Mouse (Mus musculus): ENCODE data around the gene St6galnac1. TPM values are rescaled to one million over a fixed set of nuclear protein-coding genes. Genes with fewer than 3 reads are reported as not detected.
"Not testable (repeated sequence)": the region's sequence is repeated elsewhere in the genome, so short reads cannot be mapped to it uniquely, and the experiment has no call there.

St6galnac1 gene
- total RNA-seq, 2 experiments from 2014 or later, result not detected

DNA sequence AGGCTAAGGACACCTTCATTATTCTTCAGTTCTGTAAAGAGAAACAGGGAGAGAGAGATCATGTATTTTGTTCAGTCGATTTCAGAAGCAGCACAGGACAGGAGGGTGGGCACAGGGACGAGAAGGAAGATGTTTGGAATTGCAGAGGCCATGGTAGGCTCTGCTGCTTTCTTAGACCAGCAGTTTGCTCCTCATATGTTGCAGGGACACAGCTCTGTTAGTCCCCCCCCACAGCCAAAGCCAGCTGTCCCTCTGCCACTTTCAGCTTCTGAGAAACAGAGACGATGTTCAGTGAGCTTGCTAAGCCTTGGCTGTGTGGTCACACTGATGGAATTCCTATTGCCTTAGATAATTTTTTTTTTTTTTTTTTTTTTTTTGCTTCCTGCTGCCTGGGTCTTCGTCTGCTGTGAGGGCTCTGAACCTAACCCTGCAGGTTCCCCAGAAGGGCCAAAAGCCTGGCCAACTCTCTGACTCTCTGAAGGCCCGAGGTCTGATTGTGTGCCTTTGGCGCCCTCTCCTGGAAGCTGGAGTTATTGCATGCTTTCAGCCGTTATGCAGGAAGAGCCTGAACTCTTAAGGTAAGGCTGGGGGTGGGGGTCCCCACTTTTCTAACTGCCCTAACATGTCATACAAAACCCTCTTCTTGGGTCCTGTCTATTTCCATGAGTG lies 32.8 kb upstream of the St6galnac1 start:
- ATAC-seq (replicated peaks; ENCODE audit: poor library complexity), result peak; percentile 76

DNA sequence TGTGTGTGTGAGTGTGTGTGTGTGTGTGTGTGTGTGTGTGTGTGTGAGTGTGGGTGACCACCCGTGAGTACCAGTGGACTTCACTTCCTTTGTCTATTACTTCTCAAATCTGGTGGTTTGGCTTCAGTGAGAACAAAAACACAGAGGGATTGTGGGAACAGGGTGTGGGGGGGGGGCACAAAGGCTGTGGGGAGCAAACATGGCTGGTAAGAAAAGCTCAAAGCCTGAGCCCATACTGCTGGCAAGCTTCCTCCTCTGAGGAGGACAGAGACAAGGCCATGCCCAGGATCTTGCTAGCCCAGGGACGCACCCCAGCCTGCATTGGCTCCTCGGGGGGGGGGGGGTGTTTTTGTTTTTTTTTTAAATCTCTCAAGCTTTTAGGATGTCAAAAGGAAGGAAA lies 32.2 kb upstream of the St6galnac1 start:
- no peak for ATAC-seq (replicated peaks; ENCODE audit: poor library complexity)

DNA sequence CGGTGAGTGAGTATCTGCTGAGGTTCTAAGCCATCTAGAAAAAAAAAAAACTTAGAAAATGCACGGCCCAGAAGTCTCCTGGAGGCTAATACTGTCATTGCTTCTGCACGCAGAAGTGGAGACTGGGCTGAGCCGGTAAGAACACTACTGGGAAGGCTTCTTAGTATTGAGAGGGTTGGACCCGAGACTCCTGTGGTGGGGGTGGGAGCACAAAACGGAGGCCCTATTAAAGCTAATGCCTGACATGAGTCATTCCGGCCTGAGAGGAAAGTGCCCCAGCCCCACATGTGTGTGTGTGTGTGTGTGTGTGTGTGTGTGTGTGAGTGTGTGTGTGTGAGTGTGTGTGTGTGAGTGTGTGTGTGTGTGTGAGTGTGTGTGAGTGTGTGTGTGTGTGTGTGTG lies 31.8 kb upstream of the St6galnac1 start:
- ATAC-seq (replicated peaks; ENCODE audit: poor library complexity), result no peak

DNA sequence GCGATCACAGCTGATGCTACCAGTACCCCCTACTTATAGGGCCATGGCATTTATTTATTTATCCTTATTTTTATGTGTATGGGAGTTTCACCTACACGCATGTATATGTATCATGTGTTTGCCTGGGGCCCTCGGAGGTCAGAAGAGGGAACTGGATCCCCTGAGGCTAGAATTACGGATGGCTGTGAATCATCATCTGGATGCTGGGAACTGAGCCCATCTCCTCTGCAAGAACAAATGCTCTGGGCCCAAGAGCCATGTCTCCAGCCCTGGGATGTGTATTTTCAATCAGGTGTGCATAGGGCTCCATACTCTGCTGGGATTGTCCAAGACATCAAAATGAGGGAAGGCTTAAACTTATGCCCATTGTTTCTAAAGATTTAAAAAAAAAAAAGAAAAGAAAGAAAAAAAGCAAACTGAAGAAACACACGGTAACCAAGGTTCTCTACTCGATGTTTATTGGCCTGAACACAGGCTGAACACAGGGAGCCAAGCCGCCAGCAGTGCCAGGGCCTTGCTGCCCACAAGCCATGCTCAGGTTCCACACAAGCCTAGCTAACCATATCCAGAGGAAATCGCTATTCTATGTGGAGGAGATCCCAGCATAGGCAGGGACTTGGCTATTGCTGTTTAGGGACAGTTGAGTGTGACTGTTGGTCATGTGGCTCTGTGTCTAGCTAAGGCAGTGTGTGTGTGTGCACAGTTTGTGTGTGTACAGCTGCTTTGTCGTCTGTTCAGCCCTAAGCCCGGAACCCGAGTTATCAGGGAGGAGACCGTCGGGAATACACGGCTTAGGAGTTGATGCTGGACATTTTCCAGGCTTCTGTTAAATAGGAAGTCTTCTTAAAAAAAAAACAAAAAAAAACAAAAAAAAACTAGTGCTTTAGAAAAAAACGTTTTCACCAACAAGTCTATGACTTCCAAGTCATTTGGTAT lies 31.1 kb upstream of the St6galnac1 start:
- no peak for ATAC-seq (replicated peaks; ENCODE audit: poor library complexity)

DNA sequence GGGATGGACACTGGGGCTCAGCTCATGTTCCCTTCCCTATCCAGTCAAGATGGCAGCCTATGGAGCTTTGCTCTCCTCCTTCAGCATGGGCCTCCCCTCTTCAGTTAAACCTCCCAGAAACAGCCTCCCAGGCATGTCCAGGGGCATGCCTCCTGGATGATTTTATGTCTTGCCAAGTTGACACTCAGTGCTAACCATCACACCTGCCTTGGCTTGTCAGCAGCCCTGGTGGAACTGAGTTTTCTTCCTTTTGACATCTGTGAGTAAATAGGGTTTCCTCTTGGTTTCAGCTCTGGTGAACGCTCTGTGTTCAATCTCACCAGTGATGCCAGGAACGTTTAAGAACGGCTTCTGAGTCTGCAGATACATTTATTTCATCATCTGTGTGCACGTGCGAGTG lies 27.4 kb upstream of the St6galnac1 start:
- ATAC-seq (replicated peaks; ENCODE audit: poor library complexity), result no peak

DNA sequence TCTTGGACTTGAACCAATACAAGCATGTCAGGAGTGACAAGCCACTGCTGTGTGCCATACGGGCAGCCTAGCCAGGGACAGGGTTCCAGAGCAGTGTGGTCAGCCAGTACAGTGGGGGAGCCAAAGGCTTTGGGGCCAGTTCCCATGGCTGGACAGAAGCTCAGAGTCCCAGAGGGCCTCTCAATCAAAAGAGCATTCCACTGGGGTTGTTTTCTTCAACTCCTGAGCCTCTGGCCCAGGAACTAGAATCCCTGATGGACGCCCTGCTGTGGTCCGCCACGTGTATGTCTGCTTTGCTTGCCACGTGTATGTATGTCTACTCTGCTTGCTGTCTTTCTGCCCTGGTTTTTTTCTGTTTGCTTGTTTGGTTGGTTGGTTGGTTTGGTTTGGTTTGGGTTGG lies 25.8 kb upstream of the St6galnac1 start:
- ATAC-seq (replicated peaks; ENCODE audit: poor library complexity), result no peak

DNA sequence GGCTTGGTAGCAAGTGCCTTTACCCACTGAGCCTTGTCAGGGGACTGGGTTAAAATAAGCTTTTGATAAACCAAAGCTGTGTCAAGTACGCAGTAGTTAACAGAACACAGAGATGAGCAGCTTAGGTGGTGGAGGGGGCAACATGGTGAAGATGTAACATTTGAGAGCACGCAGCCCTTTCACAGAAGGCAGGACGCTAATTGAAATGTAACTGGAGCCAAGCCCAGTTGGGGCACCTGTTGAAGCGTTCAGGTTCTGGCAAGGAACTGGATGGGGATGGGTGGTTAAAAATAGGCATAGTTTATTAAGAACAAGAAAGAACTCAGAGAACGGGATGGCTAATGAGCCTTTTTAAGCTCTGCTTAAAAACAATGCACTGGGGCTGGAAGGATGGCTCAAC lies 24.1 kb upstream of the St6galnac1 start:
- ATAC-seq (replicated peaks; ENCODE audit: poor library complexity), result no peak

DNA sequence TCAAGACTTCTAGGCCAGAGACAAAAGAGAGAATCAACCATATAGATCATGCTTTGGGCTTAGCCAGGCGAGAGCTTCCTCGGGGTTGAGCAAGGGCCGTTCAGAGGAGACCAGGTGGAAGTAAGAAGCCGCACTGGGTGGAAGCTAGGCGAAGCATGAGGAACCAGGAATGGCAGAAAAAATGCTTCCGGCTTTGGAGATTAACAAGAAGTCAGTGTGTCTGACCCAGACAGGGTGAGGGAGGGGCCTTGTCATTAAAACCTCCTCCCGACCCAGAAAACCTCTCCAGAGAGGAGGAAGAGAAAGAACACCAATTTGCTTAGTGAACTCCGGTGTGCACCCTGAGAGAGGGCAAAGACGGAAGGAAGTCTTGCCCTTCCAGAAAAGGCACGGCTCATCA lies 8.9 kb upstream of the St6galnac1 start:
- no peak for ATAC-seq (replicated peaks; ENCODE audit: poor library complexity)

DNA sequence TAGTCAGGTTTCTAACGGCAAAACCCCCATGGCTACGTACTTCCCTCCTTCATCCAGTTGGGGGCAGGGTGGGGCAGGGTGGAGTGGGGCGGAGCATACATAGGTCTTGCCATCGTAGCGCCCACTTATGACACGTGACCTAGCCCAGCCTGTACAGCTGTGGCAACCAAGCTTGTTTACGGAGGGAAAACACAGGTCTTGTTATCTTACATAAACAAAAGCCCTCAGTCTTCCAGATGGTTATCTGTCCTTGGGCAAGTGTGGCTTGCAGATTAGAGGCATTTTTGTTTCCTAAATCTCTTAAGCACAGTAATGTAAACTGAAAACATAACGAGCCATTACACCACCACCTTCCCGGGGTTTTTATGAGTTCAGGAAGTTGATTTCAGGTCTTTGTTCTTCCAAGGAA lies 7.4 kb upstream of the St6galnac1 start:
- peak; percentile 99 for ATAC-seq (replicated peaks; ENCODE audit: poor library complexity)

DNA sequence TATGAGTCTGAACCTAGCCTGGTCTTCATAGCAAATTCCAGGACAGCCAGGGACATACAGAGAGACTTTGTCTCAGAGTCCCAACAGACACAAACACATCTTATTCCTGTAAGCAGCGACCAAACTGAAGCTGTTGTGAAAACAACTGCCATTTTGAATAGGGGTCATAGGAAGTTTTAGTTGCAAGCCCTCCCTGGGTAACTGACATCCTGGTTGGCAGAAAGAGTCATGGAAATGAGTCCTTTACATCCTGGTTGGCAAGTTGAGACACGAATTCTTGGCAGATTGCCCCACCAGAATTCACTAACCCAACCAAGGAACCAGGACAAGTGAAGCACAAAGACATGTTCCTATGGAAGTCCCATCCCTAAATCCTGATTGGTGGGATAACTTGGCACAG lies 2.1 kb downstream of the St6galnac1 start:
- ATAC-seq (replicated peaks; ENCODE audit: poor library complexity), result no peak

DNA sequence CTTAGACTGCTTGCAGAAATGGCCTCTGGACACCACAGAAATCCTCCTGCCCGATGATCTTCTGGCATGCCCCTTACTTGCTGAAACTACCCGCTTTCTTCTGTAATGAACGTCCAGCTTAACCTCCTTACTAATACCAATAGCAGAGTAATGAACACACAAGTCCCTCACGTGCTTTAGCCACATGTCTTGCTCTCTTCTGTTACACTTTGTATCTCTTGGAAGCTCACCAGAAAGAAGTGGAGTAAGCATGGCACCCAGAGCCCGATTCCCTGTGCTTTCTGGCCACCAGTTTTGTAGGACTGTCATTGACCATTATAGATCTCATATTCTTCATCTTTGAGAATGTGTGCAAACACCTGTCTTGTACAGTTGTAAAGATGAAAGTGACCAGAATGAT lies 5.4 kb downstream of the St6galnac1 start:
- ATAC-seq (replicated peaks; ENCODE audit: poor library complexity), result no peak

DNA sequence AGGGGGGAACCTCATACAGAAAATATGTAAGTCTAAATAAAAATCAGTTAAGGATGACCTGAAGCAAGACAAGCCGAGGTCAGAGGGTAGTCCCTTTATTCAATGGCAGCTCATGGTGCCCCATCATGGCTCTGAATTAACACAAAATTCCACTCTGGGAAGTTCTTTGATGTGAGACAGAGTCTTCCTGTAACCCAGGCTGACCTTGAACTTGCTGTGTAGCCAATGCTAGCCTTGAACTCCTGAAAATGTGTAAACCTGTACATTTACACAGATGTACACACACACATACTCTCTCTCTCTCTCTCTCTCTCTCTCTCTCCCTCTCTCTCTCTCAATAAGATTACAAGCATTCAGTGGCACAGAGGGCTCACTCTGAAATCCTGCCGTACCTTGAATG lies 10.4 kb downstream of the St6galnac1 start:
- no peak for ATAC-seq (replicated peaks; ENCODE audit: poor library complexity)

DNA sequence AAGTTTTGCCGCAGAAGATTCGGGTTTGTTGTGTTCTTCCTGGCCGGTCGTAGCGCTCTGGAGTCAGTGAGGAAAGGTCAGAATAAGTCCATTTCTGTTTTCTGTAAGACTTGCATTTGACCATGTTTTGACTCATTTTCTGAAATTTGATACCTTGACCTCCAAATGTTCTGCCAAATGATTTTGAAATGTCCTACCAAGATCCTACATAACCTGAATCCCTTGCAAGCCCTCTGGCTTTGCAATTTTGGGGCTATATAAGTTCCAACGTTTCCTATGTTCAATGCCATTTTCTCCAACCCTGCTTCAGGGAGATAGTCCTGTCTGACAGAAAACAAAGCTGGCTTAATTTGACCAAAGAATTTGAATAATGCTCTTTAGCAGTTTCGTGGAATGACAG lies 11.0 kb downstream of the St6galnac1 start:
- ATAC-seq (replicated peaks; ENCODE audit: poor library complexity), result no peak

DNA sequence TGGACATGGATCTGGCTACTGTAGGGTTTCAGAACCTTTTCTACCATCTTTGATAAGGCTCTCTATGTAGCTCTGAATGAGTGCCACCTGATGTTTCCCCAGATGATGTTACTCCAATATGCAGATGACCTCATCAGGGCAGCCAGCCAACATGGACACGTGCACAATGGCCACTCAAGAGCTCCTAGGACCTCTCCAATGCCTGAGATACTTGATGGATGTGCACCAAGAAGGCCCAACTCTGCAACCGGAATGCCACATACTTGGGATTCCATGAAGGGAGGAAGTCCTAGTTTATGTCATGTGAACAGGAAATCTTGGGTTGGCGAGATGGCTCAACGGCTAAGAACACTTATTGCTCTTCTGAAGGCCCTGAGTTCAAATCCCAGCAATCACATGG lies 20.1 kb downstream of the St6galnac1 start:
- ATAC-seq (replicated peaks; ENCODE audit: poor library complexity), result no peak

DNA sequence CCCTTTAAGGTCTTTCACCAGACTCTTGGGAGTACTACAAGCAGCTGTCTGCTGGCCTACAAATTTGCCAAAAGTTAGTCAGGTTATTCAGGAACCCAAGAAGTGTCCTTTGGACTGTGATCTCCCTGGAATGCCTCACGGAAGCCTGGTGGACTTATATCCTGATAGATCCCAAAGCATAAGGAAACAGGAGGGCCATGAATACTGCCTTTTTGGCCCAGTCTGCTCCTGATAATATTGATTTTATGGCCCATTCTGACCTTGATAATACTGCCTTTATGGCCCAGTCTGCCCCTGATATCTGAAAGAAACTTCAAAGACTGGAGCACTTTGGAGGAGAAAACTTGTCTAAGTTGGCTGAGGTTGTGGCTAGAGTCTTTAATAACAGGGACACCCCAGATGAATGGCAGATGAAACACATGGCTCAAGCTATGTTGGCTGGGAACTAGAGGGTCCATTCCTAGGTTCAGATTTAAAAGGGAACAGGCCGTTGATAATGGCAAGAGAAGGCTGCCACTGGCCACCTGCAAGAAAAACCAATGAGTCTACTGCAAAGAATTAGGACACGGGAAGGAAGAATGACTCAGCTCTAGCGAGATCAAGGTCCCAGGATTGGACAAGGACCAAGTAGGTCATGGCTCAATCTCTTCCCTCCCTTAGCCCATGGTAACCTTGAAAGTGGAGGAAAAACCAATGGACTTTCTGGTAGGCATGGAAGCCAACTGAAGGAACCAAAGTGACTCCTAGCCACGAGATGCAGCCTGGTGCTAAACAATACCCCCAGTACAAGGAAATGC lies 21.4 kb downstream of the St6galnac1 start:
- no peak for ATAC-seq (replicated peaks; ENCODE audit: poor library complexity)

DNA sequence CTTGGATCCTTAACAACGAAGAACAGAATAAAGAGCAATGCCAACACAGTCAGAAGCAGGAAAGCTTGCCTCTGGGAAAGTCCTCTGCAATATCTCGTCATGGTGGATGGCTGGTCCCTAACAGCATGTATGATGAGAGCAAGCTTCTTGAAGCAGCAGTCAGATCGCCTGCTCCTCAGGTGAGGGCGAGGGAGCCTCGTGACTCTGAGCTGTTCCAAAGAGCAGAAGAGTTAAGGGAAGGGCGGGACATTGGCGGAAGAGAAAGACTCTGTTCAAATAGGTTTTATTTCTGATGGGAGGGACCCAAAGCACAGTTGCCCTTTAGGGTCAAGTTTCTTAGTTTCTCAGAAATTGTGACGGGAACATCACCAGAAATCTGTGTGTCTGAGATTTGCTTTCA lies 25.6 kb downstream of the St6galnac1 start:
- ATAC-seq (replicated peaks; ENCODE audit: poor library complexity), result no peak

DNA sequence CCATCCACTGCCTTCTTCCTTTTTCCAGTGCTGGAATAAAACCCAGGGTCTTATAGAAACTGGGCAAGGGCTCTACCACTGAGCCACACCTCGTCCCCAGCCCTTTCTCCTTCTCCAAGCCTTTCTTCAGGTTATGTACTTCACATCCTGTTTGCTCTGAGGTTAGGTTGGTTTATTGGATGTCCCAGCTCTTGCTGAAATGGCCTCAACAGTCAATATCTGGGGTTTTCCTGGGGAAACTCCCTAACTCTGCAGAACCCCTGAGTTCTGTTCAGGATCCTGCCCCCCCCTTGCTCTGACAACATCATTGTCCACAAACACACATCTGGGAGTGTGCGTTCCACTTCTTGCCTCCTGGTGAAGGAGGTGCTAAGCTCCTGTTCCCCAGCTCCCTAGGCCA lies 26.6 kb downstream of the St6galnac1 start:
- not testable (repeated sequence) for ATAC-seq (replicated peaks; ENCODE audit: poor library complexity)

DNA sequence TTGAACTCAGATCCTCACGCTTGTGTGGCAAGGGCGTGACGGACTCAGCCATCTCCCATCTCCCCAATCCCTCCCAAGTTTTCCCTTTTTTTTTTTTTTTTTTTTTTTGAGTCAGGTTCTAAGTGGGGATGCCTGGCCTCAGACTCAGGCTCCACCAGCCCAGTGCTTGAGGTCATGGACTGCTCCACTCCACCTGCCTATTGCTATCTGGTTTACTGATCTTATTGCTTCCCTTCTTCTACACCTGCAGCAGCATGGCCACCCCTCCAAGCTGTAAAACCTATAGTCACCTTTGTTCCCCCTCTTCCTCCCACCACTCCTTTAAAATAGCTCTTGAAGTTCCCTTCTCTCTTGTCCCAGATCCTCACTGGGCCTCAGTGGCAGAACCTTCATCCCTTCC lies 28.5 kb downstream of the St6galnac1 start:
- ATAC-seq (replicated peaks; ENCODE audit: poor library complexity), result not testable (repeated sequence)

DNA sequence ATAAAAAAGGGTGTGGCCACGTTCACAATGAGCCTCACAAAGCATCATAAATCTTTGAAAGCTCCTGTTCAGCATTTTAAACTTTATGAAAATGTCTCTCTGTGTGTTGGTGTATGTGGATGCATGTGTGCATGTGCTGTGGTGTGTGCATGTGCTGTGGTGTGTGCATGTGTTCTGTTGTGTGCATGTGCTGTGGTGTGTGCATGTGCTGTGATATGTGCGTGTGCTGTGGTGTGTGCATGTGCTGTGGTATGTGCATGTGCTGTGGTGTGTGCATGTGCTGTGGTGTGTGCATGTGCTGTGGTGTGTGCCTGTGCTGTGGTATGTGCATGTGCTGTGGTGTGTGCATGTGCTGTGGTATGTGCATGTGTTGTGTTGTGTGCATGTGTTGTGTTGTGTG lies 29.9 kb downstream of the St6galnac1 start:
- not testable (repeated sequence) for ATAC-seq (replicated peaks; ENCODE audit: poor library complexity)

DNA sequence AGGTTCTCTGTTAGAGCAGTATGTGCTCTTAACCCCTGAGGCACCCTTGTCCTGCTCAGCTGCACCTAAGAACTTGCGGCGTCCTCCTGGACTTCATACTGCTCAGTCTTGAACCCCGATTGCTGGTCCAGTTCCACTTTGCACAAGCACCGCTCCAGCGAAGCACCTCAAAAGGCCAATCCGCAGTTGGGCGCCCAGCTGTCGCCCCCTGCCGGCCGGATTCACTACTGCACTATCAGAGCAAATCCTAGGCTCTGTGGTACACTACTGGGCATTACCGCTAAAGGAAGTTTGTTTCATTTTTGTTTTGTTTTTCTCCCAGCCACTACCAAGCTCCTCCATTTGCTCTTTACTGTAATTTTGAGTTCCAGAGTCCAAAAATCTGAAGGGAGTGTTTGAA lies 36.9 kb downstream of the St6galnac1 start:
- ATAC-seq (replicated peaks; ENCODE audit: poor library complexity), result no peak

DNA sequence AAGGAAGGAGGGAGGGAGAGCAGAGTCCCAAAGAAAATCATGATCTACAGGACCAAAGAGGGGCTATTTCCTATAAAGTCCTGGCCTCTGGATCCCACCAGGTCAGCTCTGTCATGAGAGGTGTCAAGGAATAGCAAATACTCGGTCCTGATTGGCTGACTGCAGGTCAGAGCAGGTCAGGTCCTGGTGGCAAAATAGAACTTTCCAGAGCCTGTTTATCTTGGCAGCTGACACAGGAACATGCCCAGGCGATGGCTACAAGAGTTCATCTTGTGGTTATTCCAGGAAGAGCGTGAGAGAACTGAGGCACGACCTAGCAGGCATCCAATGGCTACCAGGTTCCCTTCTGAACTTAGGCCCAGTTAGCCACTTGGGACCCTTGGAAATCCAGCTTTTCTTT lies 42.8 kb downstream of the St6galnac1 start:
- no peak for ATAC-seq (replicated peaks; ENCODE audit: poor library complexity)
